Mouse (Mus musculus): Measurements from ENCODE around the gene Sirt2.

DNA sequence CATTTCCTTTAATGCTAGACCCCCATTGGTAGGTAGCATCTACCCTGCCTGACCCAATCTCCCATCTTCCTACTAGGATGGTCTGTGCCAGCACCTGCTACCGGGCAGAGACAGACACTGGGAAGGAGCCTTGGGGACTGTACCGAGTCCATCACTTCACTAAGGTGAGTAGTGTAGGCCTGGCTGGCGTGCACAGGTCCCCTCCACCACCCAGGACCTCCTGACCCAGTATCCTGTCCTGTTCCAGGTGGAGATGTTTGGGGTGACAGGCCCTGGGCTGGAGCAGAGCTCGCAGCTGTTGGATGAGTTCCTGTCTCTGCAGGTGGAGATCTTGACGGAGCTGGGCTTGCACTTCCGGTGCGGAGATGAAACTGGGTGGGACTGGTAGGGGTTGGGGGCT, 16.6 kb upstream of the Sirt2 start:
- no peak for TF ChIP-seq CTCF (IDR thresholded peaks at IDR 0.05; ENCODE audit: low read depth)
- no peak for TF ChIP-seq EP300 (IDR thresholded peaks at IDR 0.05; ENCODE audit: low read depth)
